7 mouse cellular contexts compared by ENCODE assay signal in the genomic region with DNA sequence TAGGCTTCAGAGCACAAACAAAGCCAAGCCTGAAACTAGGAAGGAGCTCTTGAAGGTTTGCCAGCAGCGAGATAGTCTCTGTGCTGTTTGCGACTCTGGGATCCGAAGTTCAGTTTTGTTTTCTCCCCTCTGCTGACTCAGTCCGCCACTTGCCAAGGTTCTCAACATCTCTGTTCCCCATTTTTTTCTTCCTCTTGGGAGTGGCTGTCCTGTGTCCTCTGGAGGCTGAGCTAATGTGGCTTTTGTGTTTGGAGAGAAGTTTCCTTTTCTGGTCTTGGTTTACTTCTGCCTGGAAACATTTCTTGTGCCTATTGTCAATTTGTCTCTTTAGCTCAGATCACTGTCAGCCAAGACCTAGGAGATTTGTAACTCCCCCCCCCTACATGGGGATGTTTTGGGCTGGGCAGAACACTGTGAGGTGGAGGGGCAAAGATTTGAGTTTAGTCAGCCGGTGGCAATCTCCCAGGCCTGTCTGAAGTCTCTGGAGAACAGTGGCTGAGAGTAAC.
DNase-seq lines count a peak whose midpoint lies in the region; ATAC-seq and TF ChIP-seq lines count a peak whose summit lies in the region.

No protein-coding gene starts in this region.

- no peak overlapping the region for H3K4me2 ChIP-seq in intestine, embryonic 14.5 days (ENCODE audit: low read length)
- no peak overlapping the region; the same call in 1 of the 2 replicates for H3K4me2 ChIP-seq in lung, embryonic 14.5 days

- intact Hi-C loops in gastrocnemius, adult 2 months (cut with DNase I), result loop anchor here (5.0 kb wide), 1 partner anchor 40 kb away; no protein-coding TSS in a partner anchor

- no peak for ATAC-seq in intestine, embryonic 14.5 days (replicated peaks; ENCODE audit: low FRiP score, low TSS enrichment, low read depth)
- ATAC-seq in lung, embryonic 14.5 days (ENCODE audit: insufficient read depth), result no peak; the same call in 1 of the 2 replicates

- 46% methylated on average over 5 of the region's 5 CpGs for WGBS in thymus, adult 2 months
- 52% methylated on average over 5 of the region's 5 CpGs for WGBS in intestine, embryonic 14.5 days
- WGBS in lung, embryonic 14.5 days, result 47% methylated on average over 5 of the region's 5 CpGs

- no peaks in the 10 kb centered on the region for H3K9me3 ChIP-seq in intestine, embryonic 14.5 days (ENCODE audit: control insufficient read depth, low read length)
- no peaks in the 10 kb centered on the region for H3K9me3 ChIP-seq in lung, embryonic 14.5 days (ENCODE audit: low read depth, low read length)

- peaks cover 29% of the 10 kb centered on the region for H3K4me1 ChIP-seq in thymus, adult 2 months (replicated peaks; ENCODE audit: control insufficient read depth, insufficient read depth, low read length)
- H3K4me1 ChIP-seq in intestine, embryonic 14.5 days (replicated peaks; ENCODE audit: control insufficient read depth, insufficient read depth, low read length), result peaks cover 20% of the 10 kb centered on the region
- peaks cover 15% of the 10 kb centered on the region; the same call in 1 of the 2 replicates for H3K4me1 ChIP-seq in lung, embryonic 14.5 days (ENCODE audit: insufficient read depth)

- no peaks in the 10 kb centered on the region for H3K27me3 ChIP-seq in thymus, adult 2 months (ENCODE audit: control insufficient read depth, insufficient read depth, low read length)
- no peaks in the 10 kb centered on the region for H3K27me3 ChIP-seq in intestine, embryonic 14.5 days (replicated peaks; ENCODE audit: control insufficient read depth, insufficient read depth, low read length)
- H3K27me3 ChIP-seq in lung, embryonic 14.5 days (ENCODE audit: insufficient read depth, low read length), result no peaks in the 10 kb centered on the region

- no peak overlapping the region for H3K9ac ChIP-seq in intestine, embryonic 14.5 days (ENCODE audit: low read length)
- H3K9ac ChIP-seq in lung, embryonic 14.5 days, result 0 out of 2 replicates have a peak overlapping the region, but pooled peaks have one; percentile 9

- no peak for TF ChIP-seq CTCF in thymus, adult 2 months (IDR thresholded peaks at IDR 0.05; ENCODE audit: borderline replicate concordance, control insufficient read depth, extremely low read depth, insufficient read depth, low read length, poor library complexity)
- no peak for TF ChIP-seq CTCF in gastrocnemius, adult 2 months (IDR thresholded peaks at IDR 0.05)
- TF ChIP-seq CTCF in lung, embryonic 14.5 days (IDR thresholded peaks at IDR 0.05; ENCODE audit: low read depth), result no peak

- H3K27ac ChIP-seq in thymus, adult 2 months (ENCODE audit: control insufficient read depth, insufficient read depth, low read length), result peak overlapping the region; percentile 53; the same call in 1 of the 2 replicates
- H3K27ac ChIP-seq in gastrocnemius, adult 2 months, result peak overlapping the region; percentile 84
- H3K27ac ChIP-seq in intestine, embryonic 14.5 days (ENCODE audit: low read depth), result peak overlapping the region; percentile 59
- peak overlapping the region; percentile 84 for H3K27ac ChIP-seq in lung, embryonic 14.5 days (ENCODE audit: low read depth)

- no peak overlapping the region for H3K4me3 ChIP-seq in thymus, adult 2 months (ENCODE audit: control insufficient read depth, insufficient read depth, low read length)
- peak overlapping the region; percentile 45 for H3K4me3 ChIP-seq in gastrocnemius, adult 2 months
- no peak overlapping the region for H3K4me3 ChIP-seq in intestine, embryonic 14.5 days (ENCODE audit: low read depth, low read length)
- H3K4me3 ChIP-seq in lung, embryonic 14.5 days (ENCODE audit: low read depth, low read length), result no peak overlapping the region

- peaks cover 24% of the 10 kb centered on the region for H3K36me3 ChIP-seq in thymus, adult 2 months (ENCODE audit: control insufficient read depth, insufficient read depth, low read length)
- peaks cover 22% of the 10 kb centered on the region for H3K36me3 ChIP-seq in intestine, embryonic 14.5 days (ENCODE audit: control insufficient read depth, insufficient read depth, low read length)
- H3K36me3 ChIP-seq in lung, embryonic 14.5 days (ENCODE audit: insufficient read depth), result peaks cover 37% of the 10 kb centered on the region

- no peak for DNase-seq in thymus, adult 2 months
- DNase-seq in thymus, postnatal 10 days (ENCODE audit: low spot score in 2 of 2), result no peak
- DNase-seq in gastrocnemius, adult 2 months, result peak; percentile 78
- DNase-seq in intestine, embryonic 14.5 days (ENCODE audit: low spot score), result no peak
- DNase-seq in lung, embryonic 14.5 days, result peak; percentile 56
- DNase-seq in testis, postnatal 14 days (ENCODE audit: low spot score), result peak; percentile 33
- DNase-seq in spleen, postnatal 14 days (ENCODE audit: low spot score in 2 of 2), result no peak

- TF ChIP-seq POLR2A in thymus, adult 2 months (IDR thresholded peaks at IDR 0.05; ENCODE audit: control insufficient read depth, extremely low read depth, insufficient read depth, low read length, poor library complexity), result no peak

Comparison
In these comparisons a context has a peak if more than half of its experiments do, and no peak if none do; other contexts are left out.
1. DNase-seq: peak in gastrocnemius, adult 2 months (single experiment), lung, embryonic 14.5 days (single experiment) and testis, postnatal 14 days (single experiment); none in thymus, adult 2 months (single experiment), thymus, postnatal 10 days (0 of 2), intestine, embryonic 14.5 days (single experiment) and spleen, postnatal 14 days (0 of 2).
2. Peak in every context shown above with its lines, with median percentiles within 50 percentile points of each other: H3K27ac ChIP-seq.